Mouse (Mus musculus) thymus, adult 2 months (tissue): ENCODE results near the gene Cpe. TPM values are rescaled to one million over a fixed set of nuclear protein-coding genes. Genes with fewer than 3 reads are reported as not detected.
A peak's percentile ranks its signal among the peaks of the same experiment; 100 is the strongest.

Source experiments
- DNase-seq: peaks from one replicate; pipeline ENCODE4 v3.0.0; 2021
- H3K27ac ChIP-seq: fragments of 200-500 bp; 2 replicates; pipeline ENCODE4 v1.5.1; 2012; ENCODE audit warnings: low read length, control low read depth; ENCODE audit not compliant: control insufficient read depth, insufficient read depth
- H3K27me3 ChIP-seq: fragments of 200-500 bp; 2 replicates; pipeline ENCODE4 v1.6.1; 2012; ENCODE audit warnings: mild to moderate bottlenecking, low read length, moderate library complexity, mixed read lengths; ENCODE audit not compliant: control insufficient read depth, insufficient read depth
- H3K36me3 ChIP-seq: fragments of 200-500 bp; 2 replicates; pipeline ENCODE4 v1.6.1; 2012; ENCODE audit warnings: mild to moderate bottlenecking, low read length, moderate library complexity; ENCODE audit not compliant: control insufficient read depth, insufficient read depth
- H3K4me1 ChIP-seq: fragments of 200-500 bp; replicated peaks from 2 replicates; pipeline ENCODE4 v1.6.1; 2012; ENCODE audit warnings: low read length; ENCODE audit not compliant: control insufficient read depth, insufficient read depth
- H3K4me3 ChIP-seq: fragments of 200-500 bp; 2 replicates; pipeline ENCODE4 v1.5.1; 2012; ENCODE audit warnings: mild to moderate bottlenecking, low read length, control low read depth, moderate library complexity; ENCODE audit not compliant: control insufficient read depth, insufficient read depth
- CTCF ChIP-seq: fragments of 200-500 bp; IDR thresholded peaks from 2 replicates; pipeline ENCODE4 v1.5.1; 2012; ENCODE audit warnings: mild to moderate bottlenecking, control low read depth, low read length, moderate library complexity, borderline replicate concordance; ENCODE audit not compliant: control insufficient read depth, poor library complexity, insufficient read depth; ENCODE audit errors: extremely low read depth
- POLR2A ChIP-seq: fragments of 200-500 bp; IDR thresholded peaks from 2 replicates; pipeline ENCODE4 v1.6.1; 2012; ENCODE audit warnings: mild to moderate bottlenecking, low read length, control low read depth, moderate library complexity; ENCODE audit not compliant: control insufficient read depth, poor library complexity, insufficient read depth; ENCODE audit errors: extremely low read depth
- WGBS: fragments of 180-500 bp; shearing (Covaris S2); methylation state at CpG from one replicate; pipeline ENCODE4 v1.1.7; 2018; 5-methylcytosine and 5-hydroxymethylcytosine counted together
- polyA plus RNA-seq: library from polyadenylated mRNA; depleted of rRNA; stranded (reverse); fragments of >200 nt; gene quantifications from 2 replicates; pipeline ENCODE4 v1.2.3, GENCODE M21; 2012

Gene Cpe
- polyA plus RNA-seq, 1 experiment, result 9.8 TPM

DNA sequence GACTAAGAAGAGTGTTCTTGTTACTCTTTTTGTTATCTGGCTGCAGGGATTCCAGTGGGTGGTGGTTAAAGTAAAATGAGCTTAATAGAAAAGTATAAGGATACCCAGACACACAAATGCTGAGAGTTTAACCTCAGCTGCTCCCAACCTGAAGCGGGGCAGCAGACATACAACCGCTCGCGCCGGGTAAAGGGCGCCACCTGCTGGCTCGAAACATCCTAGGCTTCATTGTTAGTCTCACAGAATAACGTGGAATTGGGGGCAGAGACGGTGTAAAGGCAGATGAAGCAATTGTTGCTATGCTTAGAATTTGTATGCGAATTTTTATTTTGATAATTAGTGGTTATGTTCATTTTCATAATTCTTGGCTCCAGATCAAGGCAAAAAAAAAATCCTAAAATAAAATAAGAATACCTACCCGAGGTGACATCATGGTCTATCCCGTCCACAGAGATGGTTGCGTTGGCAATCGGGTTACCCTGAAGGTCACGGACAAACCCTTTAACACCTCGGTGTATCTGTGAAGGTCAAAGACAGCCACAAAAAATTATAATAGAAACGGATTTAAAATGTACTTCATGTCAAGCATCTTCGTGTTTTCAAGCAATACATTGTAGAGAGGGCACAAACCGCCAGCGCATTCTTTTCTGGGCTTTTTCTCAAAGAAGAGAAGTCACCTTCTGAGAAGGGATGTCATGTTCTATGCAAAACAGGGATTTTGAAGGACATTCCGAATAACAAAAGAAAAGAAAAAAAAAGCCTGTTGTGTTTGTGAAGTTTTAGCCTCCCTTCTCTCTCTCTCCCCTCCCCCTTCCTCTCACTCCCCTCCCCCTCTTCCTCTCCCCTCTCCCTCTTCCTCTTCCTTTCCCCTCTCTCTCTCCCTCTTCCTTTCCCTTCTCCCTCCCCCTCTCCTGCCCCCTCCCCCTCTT, 95.5 kb downstream of the Cpe start:
- peak; percentile 73 for TF ChIP-seq CTCF
- TF ChIP-seq POLR2A, result no peak
- H3K36me3 ChIP-seq, result no peaks in the 10 kb centered on the region
- H3K4me3 ChIP-seq, result no peak overlapping the region
- peak; percentile 48 for DNase-seq
- H3K27ac ChIP-seq, result no peak overlapping the region
- no peaks in the 10 kb centered on the region for H3K27me3 ChIP-seq
- WGBS, result 40% methylated on average over 21 of the region's 21 CpGs
- no peaks in the 10 kb centered on the region for H3K4me1 ChIP-seq

DNA sequence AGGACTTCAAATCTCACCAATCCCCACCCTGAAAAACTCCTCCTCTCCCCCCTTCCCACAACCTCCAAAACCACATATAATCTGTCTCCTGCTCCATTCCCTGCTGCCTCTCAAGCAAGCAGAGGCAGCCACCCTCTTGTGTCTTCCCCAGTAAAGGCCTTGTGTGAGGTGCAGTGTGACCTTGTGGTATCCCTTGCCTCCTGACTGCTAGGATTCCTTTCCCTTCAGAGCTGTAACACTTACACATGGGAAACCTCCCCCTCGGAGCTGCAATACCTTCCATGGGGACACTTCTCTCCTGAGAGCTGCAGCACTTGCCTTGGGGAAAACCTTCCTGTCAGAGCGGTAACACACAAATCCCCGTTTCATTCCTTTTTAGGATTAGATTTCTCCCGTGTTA, 96.5 kb downstream of the Cpe start:
- H3K4me1 ChIP-seq, result no peaks in the 10 kb centered on the region
- DNase-seq, result no peak
- H3K36me3 ChIP-seq, result no peaks in the 10 kb centered on the region
- no peak overlapping the region for H3K27ac ChIP-seq
- H3K27me3 ChIP-seq, result no peaks in the 10 kb centered on the region
- WGBS, result 87% methylated on average over 4 of the region's 4 CpGs
- TF ChIP-seq POLR2A, result no peak
- H3K4me3 ChIP-seq, result no peak overlapping the region

DNA sequence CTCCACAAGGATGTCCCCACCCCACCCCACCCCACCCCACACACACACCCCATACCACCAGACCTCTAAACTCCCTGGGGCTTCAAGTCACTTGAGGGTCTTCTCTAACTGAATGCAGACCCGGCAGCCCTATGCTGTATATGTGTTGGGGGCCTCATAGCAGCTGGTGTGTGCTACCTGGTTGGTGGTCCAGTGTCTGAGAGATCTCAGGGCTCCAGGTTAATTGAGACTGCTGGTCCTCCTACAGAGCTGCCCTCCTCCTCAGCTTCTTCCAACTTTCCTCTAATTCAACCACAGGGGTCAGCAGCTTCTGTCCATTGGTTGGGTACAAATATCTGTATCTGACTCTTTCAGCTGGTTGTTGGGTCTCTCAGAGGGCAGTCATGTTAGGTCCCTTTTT, 102.4 kb downstream of the Cpe start:
- no peak for DNase-seq
- 100% methylated on average over 1 of the region's 1 CpGs for WGBS
- H3K4me3 ChIP-seq, result no peak overlapping the region

DNA sequence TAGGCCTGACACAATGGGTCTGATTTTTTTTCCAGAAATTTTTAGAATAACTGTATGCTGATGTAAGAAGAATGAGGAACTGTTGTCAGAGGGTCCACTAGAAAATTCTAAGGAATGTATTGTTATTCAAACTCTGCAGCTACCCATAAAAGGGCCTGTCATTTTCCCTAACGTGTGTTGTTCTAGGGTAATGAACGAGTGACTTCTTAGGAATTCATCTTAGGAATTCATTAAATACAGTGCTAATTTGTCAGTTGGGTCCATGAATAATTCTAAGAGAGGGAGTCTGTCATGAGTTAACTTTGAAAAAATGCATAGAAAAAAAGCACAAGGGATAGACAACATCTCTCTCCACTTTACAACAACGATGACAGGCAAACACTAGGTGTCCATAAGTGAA, 110.0 kb downstream of the Cpe start:
- Histone ChIP-seq H3K27ac (no peak overlapping the region), H3K4me1 (no peaks in the 10 kb centered on the region), H3K36me3 (no peaks in the 10 kb centered on the region), H3K27me3 (no peaks in the 10 kb centered on the region), H3K4me3 (no peak overlapping the region)
- TF ChIP-seq POLR2A (no peak), CTCF (no peak)
- DNase-seq, result no peak
- 77% methylated on average over 3 of the region's 3 CpGs for WGBS

More for the DNA sequence above, 102.4 kb downstream of the Cpe start:
- no peak overlapping the region for H3K27ac ChIP-seq
- H3K36me3 ChIP-seq, result no peaks in the 10 kb centered on the region
- H3K4me1 ChIP-seq, result no peaks in the 10 kb centered on the region
- TF ChIP-seq POLR2A, result no peak
- TF ChIP-seq CTCF, result no peak
- H3K27me3 ChIP-seq, result no peaks in the 10 kb centered on the region

DNA sequence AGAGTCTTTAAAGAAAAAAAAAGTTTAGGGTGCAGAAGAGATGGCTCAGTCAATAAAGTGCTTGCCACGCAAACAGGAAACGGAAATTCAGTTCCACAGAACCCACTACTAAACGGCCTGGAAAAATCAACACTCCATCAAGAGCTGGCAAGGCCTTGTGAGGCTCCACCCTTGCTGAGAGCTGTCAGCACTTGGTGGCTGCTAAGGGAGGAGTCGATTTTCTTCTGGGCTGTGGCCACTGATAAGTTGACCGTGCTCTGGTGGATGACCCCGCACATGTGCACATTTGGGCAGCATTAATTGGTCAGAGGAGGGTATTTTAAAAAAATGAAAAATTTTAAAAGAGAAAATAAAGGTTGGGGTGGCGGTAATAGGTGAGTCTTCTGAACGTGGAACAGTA, 114.6 kb downstream of the Cpe start:
- 77% methylated on average over 8 of the region's 8 CpGs for WGBS

DNA sequence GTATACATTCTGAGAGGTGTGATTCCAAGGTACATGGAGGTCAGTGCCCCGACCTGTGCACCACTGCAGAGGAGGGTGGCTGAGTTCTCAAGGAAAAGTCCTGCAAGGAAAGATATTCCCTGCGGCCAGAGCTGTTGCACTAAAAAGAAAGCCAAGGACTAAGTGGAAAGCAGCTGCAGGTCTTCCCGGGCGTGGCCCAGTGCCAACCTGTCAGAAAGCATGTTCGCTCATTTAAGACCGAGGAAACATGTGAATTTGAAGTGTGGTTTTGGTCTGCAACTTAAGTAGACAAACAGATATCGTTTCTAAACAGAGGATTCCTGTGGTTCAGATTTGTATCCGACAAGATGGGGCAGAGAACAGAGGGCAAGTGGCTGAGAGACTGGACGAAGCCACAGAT, 117.9 kb downstream of the Cpe start:
- Histone ChIP-seq H3K4me3 (no peak overlapping the region), H3K4me1 (no peaks in the 10 kb centered on the region), H3K27ac (no peak overlapping the region), H3K27me3 (no peaks in the 10 kb centered on the region), H3K36me3 (no peaks in the 10 kb centered on the region)
- TF ChIP-seq CTCF (no peak), POLR2A (no peak)
- WGBS, result 91% methylated on average over 9 of the region's 9 CpGs
- DNase-seq, result no peak

More for the DNA sequence above, 114.6 kb downstream of the Cpe start:
- Histone ChIP-seq H3K4me3 (no peak overlapping the region), H3K36me3 (no peaks in the 10 kb centered on the region), H3K4me1 (no peaks in the 10 kb centered on the region), H3K27me3 (no peaks in the 10 kb centered on the region), H3K27ac (no peak overlapping the region)
- DNase-seq, result no peak
- TF ChIP-seq CTCF (no peak), POLR2A (no peak)

DNA sequence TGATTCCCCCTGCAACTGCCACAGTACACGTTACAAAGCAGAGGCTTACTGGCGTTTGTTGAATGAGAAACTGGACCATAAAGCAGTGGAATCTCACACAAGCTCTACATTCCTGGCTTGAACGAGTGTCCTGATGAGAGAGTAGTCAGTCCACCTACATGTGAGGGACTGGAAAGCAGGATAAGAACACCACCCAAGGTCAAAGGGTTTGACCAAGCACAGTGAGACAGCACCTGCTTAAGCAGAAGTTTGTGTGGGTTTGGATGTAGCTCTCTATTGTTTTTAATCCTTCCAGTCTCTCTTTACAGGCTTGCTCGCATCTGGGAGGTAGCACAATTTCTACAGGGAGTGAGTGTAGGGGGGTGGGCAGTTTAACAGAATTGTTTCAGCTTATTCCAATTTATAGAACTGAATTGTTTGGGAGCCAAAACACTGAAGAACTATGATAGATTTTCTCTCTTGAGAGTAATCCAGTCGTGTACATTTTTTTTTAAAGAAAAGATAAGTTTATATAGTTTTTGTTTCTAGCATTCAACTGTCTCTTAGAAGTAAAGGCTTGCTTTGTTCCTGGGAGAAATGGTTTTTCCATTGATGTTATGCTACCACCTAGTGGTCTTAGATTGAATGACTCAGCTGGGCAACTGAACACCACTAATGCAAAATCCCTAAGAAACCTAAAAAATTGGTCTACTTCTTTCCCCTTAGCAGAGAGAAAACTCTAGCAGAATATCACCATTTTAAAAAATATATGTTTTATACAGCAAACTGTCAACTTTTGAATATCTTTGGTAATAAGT, 144.6 kb downstream of the Cpe start:
- Histone ChIP-seq H3K27ac (no peak overlapping the region), H3K27me3 (no peaks in the 10 kb centered on the region), H3K36me3 (no peaks in the 10 kb centered on the region), H3K4me1 (no peaks in the 10 kb centered on the region), H3K4me3 (no peak overlapping the region)
- DNase-seq, result no peak
- 66% methylated on average over 5 of the region's 5 CpGs for WGBS
- no peak for TF ChIP-seq CTCF
- TF ChIP-seq POLR2A, result no peak
